Mouse (Mus musculus): Measurements from ENCODE around the gene Akap7. TPM values are rescaled to one million over a fixed set of nuclear protein-coding genes. Genes with fewer than 3 reads are reported as not detected.

Gene Akap7
- polyA plus RNA-seq, 1 experiment from 2014 or later = 23.2 TPM

GRCm38 (mm10) chr10:25296657-25297369 is 10.9 kb downstream of the Akap7 start:
- peak overlapping the region; percentile 80 for H3K4me3 ChIP-seq
- H3K27me3 ChIP-seq (replicated peaks) = no peaks in the 10 kb centered on the region
- H3K36me3 ChIP-seq = no peaks in the 10 kb centered on the region
- H3K9ac ChIP-seq = peak overlapping the region; percentile 86
- H3K9me3 ChIP-seq (replicated peaks) = no peaks in the 10 kb centered on the region
- peak overlapping the region; percentile 84 for H3K4me2 ChIP-seq
- H3K27ac ChIP-seq = peak overlapping the region; percentile 94
- under 1% methylated on average over 64 of the region's 81 CpGs for WGBS (ENCODE audit: insufficient replicate concordance)
- peaks cover 71% of the 10 kb centered on the region for H3K4me1 ChIP-seq
- ATAC-seq = peak; percentile 75

DNA sequence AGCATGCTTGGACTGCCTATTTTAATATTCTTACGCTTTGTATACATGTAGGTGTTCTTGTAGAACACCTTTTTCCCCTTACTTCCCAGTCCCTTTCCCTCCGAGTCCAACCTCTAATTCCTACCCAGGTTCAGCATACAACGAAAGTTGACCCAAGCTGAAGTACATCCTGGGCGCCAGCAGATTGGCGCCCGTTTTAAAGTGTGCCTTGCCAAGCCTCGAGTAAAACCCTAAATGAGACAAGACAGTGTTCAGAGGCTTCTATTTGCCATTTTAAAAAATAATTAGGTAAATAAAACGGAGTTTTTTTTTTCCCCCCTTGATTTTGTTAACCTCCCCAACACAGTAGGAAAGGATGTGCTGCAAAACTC is 11.4 kb downstream of the Akap7 start:
- H3K4me3 ChIP-seq = peak overlapping the region; percentile 80
- peak overlapping the region; percentile 84 for H3K4me2 ChIP-seq
- peak overlapping the region; percentile 94 for H3K27ac ChIP-seq
- 48% methylated on average over 8 of the region's 8 CpGs for WGBS (ENCODE audit: insufficient replicate concordance)
- peaks cover 72% of the 10 kb centered on the region for H3K4me1 ChIP-seq
- H3K27me3 ChIP-seq (replicated peaks) = no peaks in the 10 kb centered on the region
- no peak for ATAC-seq
- no peaks in the 10 kb centered on the region for H3K9me3 ChIP-seq (replicated peaks)
- H3K9ac ChIP-seq = peak overlapping the region; percentile 86
- peaks cover 3% of the 10 kb centered on the region; the same call in 1 of the 2 replicates for H3K36me3 ChIP-seq

- H3K9ac ChIP-seq = peak overlapping the region; percentile 86
- H3K4me1 ChIP-seq = peaks cover 75% of the 10 kb centered on the region
- H3K9me3 ChIP-seq (replicated peaks) = no peaks in the 10 kb centered on the region
- peaks cover 7% of the 10 kb centered on the region for H3K36me3 ChIP-seq
- H3K27me3 ChIP-seq (replicated peaks) = no peaks in the 10 kb centered on the region
- H3K4me3 ChIP-seq = peak overlapping the region; percentile 80
- H3K27ac ChIP-seq = peak overlapping the region; percentile 42
- H3K4me2 ChIP-seq = peak overlapping the region; percentile 84
- no peak for ATAC-seq
- WGBS (ENCODE audit: insufficient replicate concordance) = 85% methylated on average over 9 of the region's 9 CpGs
Measured at GRCm38 (mm10) chr10:25295836-25296235, 11.8 kb downstream of the Akap7 start.

GRCm38 (mm10) chr10:25294999-25295398 is 12.7 kb downstream of the Akap7 start:
- 60% methylated on average over 7 of the region's 7 CpGs for WGBS (ENCODE audit: insufficient replicate concordance)
- H3K36me3 ChIP-seq = peaks cover 8% of the 10 kb centered on the region
- H3K4me1 ChIP-seq = peaks cover 66% of the 10 kb centered on the region
- peak overlapping the region; percentile 42 for H3K27ac ChIP-seq
- H3K9ac ChIP-seq = no peak overlapping the region
- no peak overlapping the region for H3K4me3 ChIP-seq
- no peak overlapping the region for H3K4me2 ChIP-seq
- no peaks in the 10 kb centered on the region for H3K9me3 ChIP-seq (replicated peaks)
- H3K27me3 ChIP-seq (replicated peaks) = no peaks in the 10 kb centered on the region
- no peak for ATAC-seq

DNA sequence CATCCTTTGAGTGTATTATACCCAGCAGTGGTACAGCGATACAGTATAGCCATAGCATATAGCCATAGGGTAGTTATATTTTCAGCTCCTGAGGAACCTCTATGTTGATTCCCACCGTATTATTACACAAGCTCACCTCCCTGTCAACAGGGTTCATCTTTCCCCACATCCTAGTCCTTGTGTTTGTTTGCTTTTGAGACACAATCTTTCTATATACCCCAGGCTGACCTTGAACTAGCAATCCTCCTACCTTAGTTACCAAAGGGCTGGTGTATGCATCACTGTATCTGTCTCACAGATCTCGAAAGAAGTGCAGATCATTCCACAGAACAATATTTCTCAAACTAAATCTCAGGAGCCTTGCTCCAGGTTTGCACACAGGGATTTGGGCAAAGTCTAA is 13.9 kb downstream of the Akap7 start:
- H3K27me3 ChIP-seq (replicated peaks) = no peaks in the 10 kb centered on the region
- no peak for ATAC-seq
- H3K4me2 ChIP-seq = no peak overlapping the region
- 86% methylated on average over 3 of the region's 3 CpGs for WGBS (ENCODE audit: insufficient replicate concordance)
- H3K4me1 ChIP-seq = peaks cover 56% of the 10 kb centered on the region
- no peak overlapping the region for H3K4me3 ChIP-seq
- H3K27ac ChIP-seq = no peak overlapping the region
- H3K9me3 ChIP-seq (replicated peaks) = no peaks in the 10 kb centered on the region
- peaks cover 18% of the 10 kb centered on the region for H3K36me3 ChIP-seq
- H3K9ac ChIP-seq = no peak overlapping the region

GRCm38 (mm10) chr10:25291053-25291452 is 16.6 kb downstream of the Akap7 start:
- no peak overlapping the region for H3K4me3 ChIP-seq
- peaks cover 24% of the 10 kb centered on the region for H3K36me3 ChIP-seq
- no peak overlapping the region for H3K4me2 ChIP-seq
- H3K9ac ChIP-seq = no peak overlapping the region
- no peak overlapping the region for H3K27ac ChIP-seq
- peaks cover 34% of the 10 kb centered on the region for H3K4me1 ChIP-seq
- H3K27me3 ChIP-seq (replicated peaks) = no peaks in the 10 kb centered on the region
- no peak for ATAC-seq
- WGBS (ENCODE audit: insufficient replicate concordance) = 60% methylated on average over 4 of the region's 4 CpGs
- H3K9me3 ChIP-seq (replicated peaks) = no peaks in the 10 kb centered on the region

GRCm38 (mm10) chr10:25285100-25285811 is 22.4 kb downstream of the Akap7 start:
- H3K9ac ChIP-seq = no peak overlapping the region
- no peaks in the 10 kb centered on the region for H3K27me3 ChIP-seq (replicated peaks)
- no peak overlapping the region for H3K4me2 ChIP-seq
- H3K4me3 ChIP-seq = no peak overlapping the region
- peaks cover 11% of the 10 kb centered on the region; the same call in 1 of the 2 replicates for H3K4me1 ChIP-seq
- peaks cover 59% of the 10 kb centered on the region for H3K36me3 ChIP-seq
- peak; percentile 68; the same call in 1 of the 2 replicates for ATAC-seq
- no peaks in the 10 kb centered on the region for H3K9me3 ChIP-seq (replicated peaks)
- WGBS (ENCODE audit: insufficient replicate concordance) = 64% methylated on average over 11 of the region's 11 CpGs
- H3K27ac ChIP-seq = no peak overlapping the region

- peaks cover 11% of the 10 kb centered on the region; the same call in 1 of the 2 replicates for H3K4me1 ChIP-seq
- no peaks in the 10 kb centered on the region for H3K27me3 ChIP-seq (replicated peaks)
- no peak overlapping the region for H3K27ac ChIP-seq
- H3K36me3 ChIP-seq = peaks cover 59% of the 10 kb centered on the region
- no peaks in the 10 kb centered on the region for H3K9me3 ChIP-seq (replicated peaks)
- no peak overlapping the region for H3K9ac ChIP-seq
- 64% methylated on average over 8 of the region's 8 CpGs for WGBS (ENCODE audit: insufficient replicate concordance)
- no peak overlapping the region for H3K4me2 ChIP-seq
- no peak for ATAC-seq
- H3K4me3 ChIP-seq = no peak overlapping the region
Measured at GRCm38 (mm10) chr10:25284427-25285099, 23.1 kb downstream of the Akap7 start.

DNA sequence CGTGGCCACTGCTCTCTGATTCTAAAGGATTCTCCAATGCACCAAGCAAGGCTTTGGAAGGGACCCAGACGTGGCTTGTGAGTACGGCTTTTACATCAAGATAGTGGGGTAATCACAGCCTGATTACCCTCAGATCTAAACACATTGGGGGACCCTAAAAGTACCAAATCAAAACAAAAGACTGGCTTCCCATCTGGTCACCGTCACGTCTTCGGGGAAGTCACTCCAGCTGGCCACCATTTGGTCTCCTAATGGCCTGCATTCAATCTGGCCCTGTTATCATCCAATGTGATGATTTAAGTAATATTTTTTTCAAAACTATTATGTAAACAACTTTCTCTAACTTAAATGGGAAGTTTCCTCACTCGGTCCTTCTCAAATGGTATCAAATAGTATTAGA is 24.3 kb downstream of the Akap7 start:
- H3K27me3 ChIP-seq (replicated peaks) = no peaks in the 10 kb centered on the region
- H3K27ac ChIP-seq = no peak overlapping the region
- H3K4me2 ChIP-seq = no peak overlapping the region
- ATAC-seq = no peak
- H3K36me3 ChIP-seq = peaks cover 53% of the 10 kb centered on the region
- H3K9me3 ChIP-seq (replicated peaks) = no peaks in the 10 kb centered on the region
- 78% methylated on average over 7 of the region's 7 CpGs for WGBS (ENCODE audit: insufficient replicate concordance)
- H3K4me3 ChIP-seq = no peak overlapping the region
- H3K9ac ChIP-seq = no peak overlapping the region
- peaks cover 14% of the 10 kb centered on the region; the same call in 1 of the 2 replicates for H3K4me1 ChIP-seq

DNA sequence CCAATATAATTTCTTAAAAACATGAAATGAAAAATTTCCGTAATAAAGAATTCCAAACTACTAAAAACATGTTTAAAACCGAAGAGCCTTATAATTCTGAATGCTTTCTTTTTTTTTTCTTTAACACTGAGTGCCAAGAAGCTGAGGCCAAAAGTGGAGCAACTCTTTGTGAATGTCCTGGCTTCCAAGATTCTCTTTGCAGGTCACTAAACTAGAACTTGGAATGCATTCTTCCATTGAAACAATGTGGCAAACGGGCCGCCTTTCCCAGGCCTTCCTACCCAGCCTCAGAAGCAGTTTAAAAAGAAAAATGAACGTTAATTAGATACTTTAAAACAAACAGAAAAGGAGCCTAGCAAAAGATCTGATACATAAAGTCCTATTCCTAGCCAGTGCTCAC is 27.5 kb downstream of the Akap7 start:
- no peak overlapping the region for H3K4me3 ChIP-seq
- H3K9ac ChIP-seq = no peak overlapping the region
- H3K27me3 ChIP-seq (replicated peaks) = no peaks in the 10 kb centered on the region
- no peaks in the 10 kb centered on the region for H3K9me3 ChIP-seq (replicated peaks)
- H3K36me3 ChIP-seq = peaks cover 50% of the 10 kb centered on the region
- no peak overlapping the region for H3K27ac ChIP-seq
- 80% methylated on average over 5 of the region's 5 CpGs for WGBS (ENCODE audit: insufficient replicate concordance)
- H3K4me2 ChIP-seq = no peak overlapping the region
- ATAC-seq = no peak
- peaks cover 16% of the 10 kb centered on the region for H3K4me1 ChIP-seq

GRCm38 (mm10) chr10:25279406-25279805 is 28.3 kb downstream of the Akap7 start:
- no peak overlapping the region for H3K4me2 ChIP-seq
- 65% methylated on average over 3 of the region's 3 CpGs for WGBS (ENCODE audit: insufficient replicate concordance)
- peaks cover 44% of the 10 kb centered on the region for H3K36me3 ChIP-seq
- H3K9me3 ChIP-seq (replicated peaks) = no peaks in the 10 kb centered on the region
- no peak overlapping the region for H3K27ac ChIP-seq
- ATAC-seq = no peak
- H3K27me3 ChIP-seq (replicated peaks) = no peaks in the 10 kb centered on the region
- H3K4me1 ChIP-seq = peaks cover 12% of the 10 kb centered on the region
- H3K4me3 ChIP-seq = no peak overlapping the region
- H3K9ac ChIP-seq = no peak overlapping the region

DNA sequence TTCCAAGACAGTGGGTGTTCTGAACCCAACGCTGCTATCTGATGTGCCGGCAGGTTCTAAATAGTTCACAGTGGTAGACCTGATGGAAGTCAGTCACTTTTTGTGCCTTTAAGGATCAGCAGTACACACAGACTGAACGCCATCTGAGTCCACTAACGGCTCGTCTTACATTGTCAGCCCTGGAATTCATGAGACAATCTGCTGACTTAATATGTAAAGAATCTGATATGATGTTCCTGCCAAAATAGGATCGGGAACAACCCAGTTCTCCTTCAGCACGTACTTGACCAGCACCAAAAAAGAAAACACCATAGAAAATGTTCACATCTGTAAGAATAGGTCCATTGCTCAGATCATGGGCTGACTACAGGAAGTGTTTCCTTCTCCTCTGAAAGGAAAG is 32.2 kb downstream of the Akap7 start:
- 83% methylated on average over 7 of the region's 7 CpGs for WGBS (ENCODE audit: insufficient replicate concordance)
- H3K27me3 ChIP-seq (replicated peaks) = no peaks in the 10 kb centered on the region
- H3K9ac ChIP-seq = no peak overlapping the region
- H3K4me2 ChIP-seq = no peak overlapping the region
- H3K4me3 ChIP-seq = no peak overlapping the region
- H3K9me3 ChIP-seq (replicated peaks) = no peaks in the 10 kb centered on the region
- no peak overlapping the region for H3K27ac ChIP-seq
- no peak for ATAC-seq
- peaks cover 21% of the 10 kb centered on the region for H3K36me3 ChIP-seq
- peaks cover 7% of the 10 kb centered on the region; the same call in 1 of the 2 replicates for H3K4me1 ChIP-seq

All from liver, embryonic 12.5 days (tissue).